In genomic region chr9:65392638-65393364, GRCm38 (mm10) we compare ENCODE assay signal across 9 mouse cellular contexts. TPM values are rescaled to one million over a fixed set of nuclear protein-coding genes. Genes with fewer than 3 reads are reported as not detected.
DNase-seq lines count a peak whose midpoint lies in the region; ATAC-seq lines count a peak whose summit lies in the region.
"Had no signal": no experiment of that assay in that cellular context is flagged by ENCODE, and none has a peak within 500 bp of the region (broad histone marks: within the 10 kb centered on the region; RNA-seq: fewer than 3 reads in every experiment).

No protein-coding gene starts in this region.

- H3K4me3 ChIP-seq in liver, embryonic 12.5 days = no peak overlapping the region
- H3K4me3 ChIP-seq in stomach, embryonic 15.5 days (replicated peaks) = no peak overlapping the region

- H3K9me3 ChIP-seq in liver, embryonic 12.5 days (replicated peaks) = no peaks in the 10 kb centered on the region
- H3K9me3 ChIP-seq in stomach, embryonic 15.5 days = no peaks in the 10 kb centered on the region

- WGBS in liver, embryonic 12.5 days (ENCODE audit: insufficient replicate concordance) = 17% methylated on average over 6 of the region's 6 CpGs
- 21% methylated on average over 6 of the region's 6 CpGs for WGBS in stomach, embryonic 15.5 days

- H3K27ac ChIP-seq in liver, embryonic 12.5 days = no peak overlapping the region
- H3K27ac ChIP-seq in stomach, embryonic 15.5 days = no peak overlapping the region

- intact Hi-C loops in gastrocnemius, postnatal 36 days (cut with DNase I) = loop anchor here (2.0 kb wide), 1 partner anchor 38 kb away; no protein-coding TSS in a partner anchor

- 0 out of 2 replicates have a peak, but pooled peaks cover 8% of the 10 kb centered on the region for H3K4me1 ChIP-seq in liver, embryonic 12.5 days
- peaks cover 7% of the 10 kb centered on the region; the same call in 1 of the 2 replicates for H3K4me1 ChIP-seq in stomach, embryonic 15.5 days

- peaks cover 70% of the 10 kb centered on the region for H3K27me3 ChIP-seq in liver, embryonic 12.5 days (replicated peaks)
- peaks cover 39% of the 10 kb centered on the region for H3K27me3 ChIP-seq in stomach, embryonic 15.5 days (replicated peaks)

- no peaks in the 10 kb centered on the region for H3K36me3 ChIP-seq in liver, embryonic 12.5 days
- no peaks in the 10 kb centered on the region for H3K36me3 ChIP-seq in stomach, embryonic 15.5 days

- no peak overlapping the region for H3K4me2 ChIP-seq in liver, embryonic 12.5 days
- no peak overlapping the region for H3K4me2 ChIP-seq in stomach, embryonic 15.5 days

- no peak for ATAC-seq in liver, embryonic 12.5 days
- peak; percentile 12; the same call in 1 of the 2 replicates for ATAC-seq in stomach, embryonic 15.5 days (ENCODE audit: insufficient read depth, low FRiP score, low read depth)

- DNase-seq in liver = peak; percentile 65
- DNase-seq in NIH3T3 (ENCODE audit: low read depth) = peak; percentile 82
- peak; percentile 24 for DNase-seq in cerebellum, adult 9-11 months
- peak; percentile 64 to 72 for DNase-seq in gastrocnemius, postnatal 36 days
- DNase-seq in layer of hippocampus, adult 9-11 months = peak; percentile 33
- DNase-seq in lung, postnatal 36 days = peak; percentile 86

- H3K9ac ChIP-seq in liver, embryonic 12.5 days = no peak overlapping the region
- H3K9ac ChIP-seq in stomach, embryonic 15.5 days = no peak overlapping the region

RNA-seq across cellular contexts. Expression of gene Kbtbd13, which starts 1.3 kb away (rescaled TPM):
- polyA plus RNA-seq in liver, embryonic 12.5 days (2016; fragmentation: Nextera tagmentation; extraction: Ambion mirVana) = 0.21 and 0.26 TPM in 2 replicates
- total RNA-seq in gastrocnemius, postnatal 36 days (2021) = 1 to 10 TPM; 6.7 to 8.9 TPM
- 1.0 and 1.1 TPM in 2 replicates for polyA plus RNA-seq in stomach, embryonic 15.5 days (2015; fragmentation: Nextera tagmentation; extraction: Ambion mirVana)

RNA-seq across cellular contexts. Expression of gene Rasl12, which starts 5.5 kb away (rescaled TPM):
- 0.35 and 0.45 TPM in 2 replicates for polyA plus RNA-seq in liver, embryonic 12.5 days (2016; fragmentation: Nextera tagmentation; extraction: Ambion mirVana)
- total RNA-seq in gastrocnemius, postnatal 36 days (2021) = 1 to 10 TPM; 3.2 to 3.8 TPM
- 6.2 and 6.5 TPM in 2 replicates for polyA plus RNA-seq in stomach, embryonic 15.5 days (2015; fragmentation: Nextera tagmentation; extraction: Ambion mirVana)

RNA-seq across cellular contexts. Expression of gene Slc51b, which starts 30.0 kb away (rescaled TPM):
- 0.32 TPM in 1 of 2 replicates, not detected in the other for polyA plus RNA-seq in liver, embryonic 12.5 days (2016; fragmentation: Nextera tagmentation; extraction: Ambion mirVana)
- total RNA-seq in gastrocnemius, postnatal 36 days (2021) = not detected
- 1.1 and 1.6 TPM in 2 replicates for polyA plus RNA-seq in stomach, embryonic 15.5 days (2015; fragmentation: Nextera tagmentation; extraction: Ambion mirVana)
- polyA plus RNA-seq: frontal cortex, adult 2 months had no signal

RNA-seq across cellular contexts. Expression of gene Ubap1l, which starts 32.0 kb away (rescaled TPM):
- polyA plus RNA-seq in liver, embryonic 12.5 days (2016; fragmentation: Nextera tagmentation; extraction: Ambion mirVana) = not detected in 2 replicates
- under 1 TPM in 1 of 2 experiments, not detected in 1; 0.56 TPM for total RNA-seq in gastrocnemius, postnatal 36 days (2021)
- 0.31 TPM in 1 of 2 replicates, not detected in the other for polyA plus RNA-seq in stomach, embryonic 15.5 days (2015; fragmentation: Nextera tagmentation; extraction: Ambion mirVana)

RNA-seq across cellular contexts. Expression of gene Mtfmt, which starts 42.8 kb away (rescaled TPM):
- polyA plus RNA-seq in liver, embryonic 12.5 days (2016; fragmentation: Nextera tagmentation; extraction: Ambion mirVana) = 11.7 and 12.9 TPM in 2 replicates
- total RNA-seq in gastrocnemius, postnatal 36 days (2021) = 1 to 10 TPM; 4.3 to 4.7 TPM
- 18.2 and 19.9 TPM in 2 replicates for polyA plus RNA-seq in stomach, embryonic 15.5 days (2015; fragmentation: Nextera tagmentation; extraction: Ambion mirVana)

Comparison
In these comparisons a context has a peak if more than half of its experiments do, and no peak if none do; other contexts are left out.
1. DNase-seq: peak in every context shown above with its lines; median percentile 86 in lung, postnatal 36 days; 82 in NIH3T3; 68 in gastrocnemius, postnatal 36 days; 65 in liver; 33 in layer of hippocampus, adult 9-11 months; 24 in cerebellum, adult 9-11 months.